Mouse (Mus musculus) myocyte (in vitro differentiated cells): Measurements from ENCODE around the gene Gm20604. TPM values are rescaled to one million over a fixed set of nuclear protein-coding genes. Genes with fewer than 3 reads are reported as not detected.

Experiments used
- H3K27me3 ChIP-seq: one replicate; pipeline ENCODE4 v1.6.1; 2011; ENCODE audit not compliant: control insufficient read depth, insufficient read depth, insufficient read length
- H3K36me3 ChIP-seq: one replicate; pipeline ENCODE4 v1.6.1; 2011; ENCODE audit not compliant: control insufficient read depth, insufficient read depth
- H3K4me2 ChIP-seq: one replicate; pipeline ENCODE4 v1.6.1; 2011; ENCODE audit warnings: low read depth, control low read depth
- H3K4me3 ChIP-seq: one replicate; pipeline ENCODE4 v1.5.1; 2011; ENCODE audit warnings: mild to moderate bottlenecking, control low read depth, moderate library complexity
- H3K79me2 ChIP-seq: one replicate; pipeline ENCODE4 v1.6.1; 2011; ENCODE audit not compliant: control insufficient read depth, insufficient read depth
- H3ac ChIP-seq: one replicate; pipeline ENCODE4 v1.6.1; 2011; ENCODE audit not compliant: control insufficient read depth, insufficient read length
- CEBPB ChIP-seq: IDR thresholded peaks from 2 replicates; pipeline ENCODE4 v1.6.1; 2011; ENCODE audit warnings: mild to moderate bottlenecking, moderate library complexity; ENCODE audit not compliant: poor library complexity, insufficient read depth, severe bottlenecking
- E2F4 ChIP-seq: IDR thresholded peaks from one replicate; pipeline ENCODE4 v1.6.1; 2011; ENCODE audit warnings: mild to moderate bottlenecking, control low read depth, moderate library complexity; ENCODE audit not compliant: insufficient read depth
- MAX ChIP-seq: IDR thresholded peaks from one replicate; pipeline ENCODE4 v1.6.1; 2011; ENCODE audit warnings: low read depth, mild to moderate bottlenecking, control low read depth
- MYOD1 ChIP-seq, 3 experiments: IDR thresholded peaks; one replicate each; pipeline ENCODE4 v1.6.1; 2011; ENCODE audit warnings: control low read depth in 2 of 3, low read depth in 2 of 3, mild to moderate bottlenecking in 2 of 3, moderate library complexity in 1 of 3; ENCODE audit not compliant: insufficient read length in 2 of 3, control insufficient read depth in 1 of 3
- MYOG ChIP-seq, 3 experiments: IDR thresholded peaks; one replicate each; pipeline ENCODE4 v1.6.1; 2011; ENCODE audit warnings: control low read depth in 2 of 3, low read depth in 2 of 3, mild to moderate bottlenecking in 2 of 3; ENCODE audit not compliant: insufficient read length in 2 of 3, control insufficient read depth in 1 of 3, insufficient read depth in 1 of 3
- POLR2A ChIP-seq: IDR thresholded peaks from one replicate; pipeline ENCODE4 v1.6.1; 2011; ENCODE audit warnings: low read depth, mild to moderate bottlenecking, control low read depth, moderate library complexity; ENCODE audit not compliant: insufficient read length
- POLR2AphosphoS2 ChIP-seq: IDR thresholded peaks from one replicate; pipeline ENCODE4 v1.6.1; 2011; ENCODE audit warnings: low read depth, control low read depth; ENCODE audit not compliant: insufficient read length
- REST ChIP-seq: IDR thresholded peaks from one replicate; pipeline ENCODE4 v1.6.1; 2011; ENCODE audit warnings: mild to moderate bottlenecking, control low read depth, moderate library complexity; ENCODE audit not compliant: insufficient read depth, insufficient read length
- SRF ChIP-seq: IDR thresholded peaks from one replicate; pipeline ENCODE4 v1.6.1; 2011; ENCODE audit warnings: low read depth; ENCODE audit not compliant: control insufficient read depth, insufficient read length
- TCF12 ChIP-seq: IDR thresholded peaks from one replicate; pipeline ENCODE4 v1.6.1; 2011; ENCODE audit warnings: mild to moderate bottlenecking, control low read depth; ENCODE audit not compliant: poor library complexity, insufficient read depth, severe bottlenecking
- TCF3 ChIP-seq: IDR thresholded peaks from one replicate; pipeline ENCODE4 v1.6.1; 2011; ENCODE audit warnings: low read depth, control low read depth; ENCODE audit not compliant: insufficient read length
- USF1 ChIP-seq: IDR thresholded peaks from one replicate; pipeline ENCODE4 v1.6.1; 2011; ENCODE audit warnings: low read depth, mild to moderate bottlenecking, control low read depth, moderate library complexity
- polyA plus RNA-seq: library from polyadenylated mRNA; unstranded; fragments of >200 nt; fragmentation: generic; extraction: Trizol; gene quantifications from one replicate; pipeline ENCODE4 v1.2.1, GENCODE M21; 2012; ENCODE audit warnings: missing spikeins

Gene Gm20604
- polyA plus RNA-seq, 1 experiment, result 5.7 TPM

GRCm38 (mm10) chr12:102700453-102700852 lies 58.0 kb downstream of the Gm20604 start:
- Histone ChIP-seq H3K79me2 (no peaks in the 10 kb centered on the region), H3ac (no peak overlapping the region), H3K36me3 (no peaks in the 10 kb centered on the region), H3K4me3 (no peak overlapping the region), H3K4me2 (no peak overlapping the region), H3K27me3 (no peaks in the 10 kb centered on the region)
- TF ChIP-seq TCF12 (no peak), CEBPB (no peak), POLR2AphosphoS2 (no peak), MYOD1 (IDR thresholded peaks at IDR 0.05; ENCODE audit: control insufficient read depth in 1 of 3, insufficient read length in 2 of 3, low read depth in 2 of 3) (no peak), MAX (no peak), SRF (no peak), REST (no peak), USF1 (no peak), POLR2A (no peak), E2F4 (no peak), MYOG (IDR thresholded peaks at IDR 0.05; ENCODE audit: control insufficient read depth in 1 of 3, insufficient read depth in 1 of 3, insufficient read length in 2 of 3, low read depth in 2 of 3) (no peak), TCF3 (no peak)

GRCm38 (mm10) chr12:102699156-102699555 lies 59.3 kb downstream of the Gm20604 start:
- no peaks in the 10 kb centered on the region for H3K36me3 ChIP-seq
- no peaks in the 10 kb centered on the region for H3K27me3 ChIP-seq
- H3K4me2 ChIP-seq, result no peak overlapping the region
- H3K4me3 ChIP-seq, result no peak overlapping the region
- no peak overlapping the region for H3ac ChIP-seq
- H3K79me2 ChIP-seq, result no peaks in the 10 kb centered on the region
- TF ChIP-seq USF1 (no peak), REST (no peak), POLR2AphosphoS2 (no peak), TCF12 (no peak), POLR2A (no peak), MYOD1 (IDR thresholded peaks at IDR 0.05; ENCODE audit: control insufficient read depth in 1 of 3, insufficient read length in 2 of 3, low read depth in 2 of 3) (no peak), MYOG (IDR thresholded peaks at IDR 0.05; ENCODE audit: control insufficient read depth in 1 of 3, insufficient read depth in 1 of 3, insufficient read length in 2 of 3, low read depth in 2 of 3) (no peak), MAX (no peak), TCF3 (no peak), E2F4 (no peak), CEBPB (no peak)

- Histone ChIP-seq H3K4me2 (no peak overlapping the region), H3K27me3 (no peaks in the 10 kb centered on the region), H3ac (no peak overlapping the region), H3K79me2 (no peaks in the 10 kb centered on the region), H3K4me3 (no peak overlapping the region), H3K36me3 (no peaks in the 10 kb centered on the region)
- no peak for TF ChIP-seq REST
- TF ChIP-seq USF1, result no peak
- no peak for TF ChIP-seq POLR2AphosphoS2
- TF ChIP-seq SRF, result no peak
- TF ChIP-seq E2F4, result no peak
- TF ChIP-seq MYOG (IDR thresholded peaks at IDR 0.05; ENCODE audit: control insufficient read depth in 1 of 3, insufficient read depth in 1 of 3, insufficient read length in 2 of 3, low read depth in 2 of 3), result no peak
- TF ChIP-seq MYOD1 (IDR thresholded peaks at IDR 0.05; ENCODE audit: control insufficient read depth in 1 of 3, insufficient read length in 2 of 3, low read depth in 2 of 3), result no peak
- TF ChIP-seq MAX, result no peak
- no peak for TF ChIP-seq TCF12
- TF ChIP-seq TCF3, result no peak
- no peak for TF ChIP-seq POLR2A
- TF ChIP-seq CEBPB, result no peak
Measured at GRCm38 (mm10) chr12:102698089-102698684, 60.3 kb downstream of the Gm20604 start.

GRCm38 (mm10) chr12:102697381-102697780 lies 61.1 kb downstream of the Gm20604 start:
- no peak overlapping the region for H3K4me2 ChIP-seq
- no peaks in the 10 kb centered on the region for H3K36me3 ChIP-seq
- H3K27me3 ChIP-seq, result no peaks in the 10 kb centered on the region
- H3K4me3 ChIP-seq, result no peak overlapping the region
- TF ChIP-seq MAX (no peak), REST (no peak), TCF3 (no peak), CEBPB (no peak)
- H3K79me2 ChIP-seq, result no peaks in the 10 kb centered on the region
- H3ac ChIP-seq, result no peak overlapping the region
